Mouse (Mus musculus) bone marrow, adult 2 months (tissue): ENCODE measurements at regions not wholly inside any gene's neighbourhood (a gene's known extent, or its start where the extent isn't known, plus 50 kb on each side); places are given as distances from the start of the nearest gene placed in this dataset.

Source experiments
- H3K27ac ChIP-seq: fragments of 200-500 bp; 2 replicates; pipeline ENCODE4 v1.5.1; 2012; ENCODE audit warnings: low read depth, mild to moderate bottlenecking, control low read depth, inconsistent platforms, low read length; ENCODE audit not compliant: control insufficient read depth, poor library complexity, insufficient read depth
- H3K4me1 ChIP-seq: fragments of 200-500 bp; 2 replicates; pipeline ENCODE4 v1.6.1; 2011; ENCODE audit warnings: low read length; ENCODE audit not compliant: control insufficient read depth, insufficient read depth
- H3K4me3 ChIP-seq: fragments of 200-500 bp; replicated peaks from 2 replicates; pipeline ENCODE3; 2011; ENCODE audit warnings: mild to moderate bottlenecking, low read depth, low read length, control low read depth; ENCODE audit not compliant: control insufficient read depth
- CTCF ChIP-seq: fragments of 200-500 bp; IDR thresholded peaks from 2 replicates; pipeline ENCODE4 v1.5.1; 2011; ENCODE audit warnings: low read length, control low read depth; ENCODE audit not compliant: control insufficient read depth, insufficient read depth
- POLR2A ChIP-seq: fragments of 200-500 bp; IDR thresholded peaks from 2 replicates; pipeline ENCODE4 v1.6.1; 2011; ENCODE audit warnings: low read depth, mild to moderate bottlenecking, control low read depth, low read length, borderline replicate concordance; ENCODE audit not compliant: control insufficient read depth
- WGBS: fragments of 180-500 bp; shearing (Covaris S2); methylation state at CpG from one replicate; pipeline ENCODE4 v1.1.7; 2018; 5-methylcytosine and 5-hydroxymethylcytosine counted together

- no peaks in the 10 kb centered on the region for H3K4me1 ChIP-seq
- no peak overlapping the region for H3K27ac ChIP-seq
- 80% methylated on average over 5 of the region's 5 CpGs for WGBS
- TF ChIP-seq POLR2A = no peak
- TF ChIP-seq CTCF = no peak
- no peak overlapping the region for H3K4me3 ChIP-seq
Measured at GRCm38 (mm10) chr5:47115882-47116281, 867.1 kb upstream of the Slit2 start.

GRCm38 (mm10) chr5:47095703-47096102 is 887.2 kb upstream of the Slit2 start:
- no peak overlapping the region for H3K27ac ChIP-seq
- H3K4me3 ChIP-seq = no peak overlapping the region
- H3K4me1 ChIP-seq = no peaks in the 10 kb centered on the region
- TF ChIP-seq POLR2A = no peak
- no peak for TF ChIP-seq CTCF

GRCm38 (mm10) chr5:47052942-47053341 is 930.0 kb upstream of the Slit2 start:
- TF ChIP-seq CTCF = no peak
- no peak for TF ChIP-seq POLR2A
- Histone ChIP-seq H3K4me3 (no peak overlapping the region), H3K4me1 (no peaks in the 10 kb centered on the region), H3K27ac (no peak overlapping the region)
- WGBS = 70% methylated on average over 3 of the region's 3 CpGs

- TF ChIP-seq POLR2A = no peak
- no peak for TF ChIP-seq CTCF
- Histone ChIP-seq H3K27ac (no peak overlapping the region), H3K4me1 (no peaks in the 10 kb centered on the region), H3K4me3 (no peak overlapping the region)
- 30% methylated on average over 1 of the region's 1 CpGs for WGBS
Measured at GRCm38 (mm10) chr5:47036752-47037151, 946.2 kb upstream of the Slit2 start.

- Histone ChIP-seq H3K27ac (no peak overlapping the region), H3K4me3 (no peak overlapping the region), H3K4me1 (no peaks in the 10 kb centered on the region)
- TF ChIP-seq CTCF = no peak
- TF ChIP-seq POLR2A = no peak
- WGBS = 82% methylated on average over 7 of the region's 7 CpGs
Measured at GRCm38 (mm10) chr5:47034021-47034420, 948.9 kb upstream of the Slit2 start.

GRCm38 (mm10) chr5:47014351-47014750 is 968.6 kb upstream of the Slit2 start:
- Histone ChIP-seq H3K4me1 (no peaks in the 10 kb centered on the region), H3K4me3 (no peak overlapping the region), H3K27ac (no peak overlapping the region)
- peak; percentile 27; the same call in 1 of the 2 replicates for TF ChIP-seq CTCF
- TF ChIP-seq POLR2A = no peak

GRCm38 (mm10) chr5:46992557-46992956 is 990.4 kb upstream of the Slit2 start:
- Histone ChIP-seq H3K27ac (no peak overlapping the region), H3K4me1 (no peaks in the 10 kb centered on the region), H3K4me3 (no peak overlapping the region)
- WGBS = 70% methylated on average over 4 of the region's 4 CpGs
- TF ChIP-seq CTCF (no peak), POLR2A (no peak)

- Histone ChIP-seq H3K4me1 (no peaks in the 10 kb centered on the region), H3K4me3 (no peak overlapping the region), H3K27ac (no peak overlapping the region)
- 93% methylated on average over 2 of the region's 2 CpGs for WGBS
- TF ChIP-seq CTCF (no peak), POLR2A (no peak)
Measured at GRCm38 (mm10) chr5:46986519-46986918, 996.4 kb upstream of the Slit2 start.

- H3K4me3 ChIP-seq = no peak overlapping the region
- 67% methylated on average over 2 of the region's 2 CpGs for WGBS
- no peaks in the 10 kb centered on the region for H3K4me1 ChIP-seq
- TF ChIP-seq CTCF (no peak), POLR2A (no peak)
- H3K27ac ChIP-seq = no peak overlapping the region
Measured at GRCm38 (mm10) chr5:46980326-46980725, 1002.6 kb upstream of the Slit2 start.
